Mouse (Mus musculus): ENCODE data around the gene Wfdc6b. TPM values are rescaled to one million over a fixed set of nuclear protein-coding genes. Genes with fewer than 3 reads are reported as not detected.
"Not testable (repeated sequence)": the region's sequence is repeated elsewhere in the genome, so short reads cannot be mapped to it uniquely, and the experiment has no call there.

Wfdc6b gene
- not detected in 2 replicates for polyA plus RNA-seq (2015; fragmentation: Nextera tagmentation; extraction: Ambion mirVana)

GRCm38 (mm10) chr2:164613471-164613870 lies at the start of gene Wfdc6b, which contains the start of gene Wfdc8:
Gene Wfdc6b (plus strand): TSS chr2:164613522.
Gene Wfdc8 (minus strand): TSS chr2:164613626.
- not testable (repeated sequence) for H3K27ac ChIP-seq; H3K4me1 ChIP-seq (replicated peaks; ENCODE audit: insufficient read depth, low read length); DNase-seq (ENCODE audit: low spot score); H3K9me3 ChIP-seq (replicated peaks; ENCODE audit: low read length); H3K36me3 ChIP-seq (ENCODE audit: insufficient read depth, low read length); H3K27me3 ChIP-seq (ENCODE audit: insufficient read depth, low read length); H3K9ac ChIP-seq (ENCODE audit: low read depth, low read length); H3K4me3 ChIP-seq (replicated peaks; ENCODE audit: low read depth, low read length); H3K4me2 ChIP-seq (ENCODE audit: low read length); ATAC-seq (replicated peaks; ENCODE audit: low FRiP score, low read depth)
- WGBS, result 38% methylated on average over 8 of the region's 8 CpGs

- H3K4me2 ChIP-seq (ENCODE audit: low read length), result peak overlapping the region; percentile 85
- TF ChIP-seq CTCF (IDR thresholded peaks at IDR 0.05; ENCODE audit: low read depth), result no peak
- peak overlapping the region; percentile 65; the same call in 1 of the 2 replicates for H3K9ac ChIP-seq (ENCODE audit: low read depth, low read length)
- DNase-seq (ENCODE audit: low spot score) (no peak), ATAC-seq (replicated peaks; ENCODE audit: low FRiP score, low read depth) (no peak)
- H3K27me3 ChIP-seq (ENCODE audit: insufficient read depth, low read length), result no peaks in the 10 kb centered on the region
- peak overlapping the region; percentile 85; the same call in 1 of the 2 replicates for H3K27ac ChIP-seq
- no peaks in the 10 kb centered on the region for H3K9me3 ChIP-seq (replicated peaks; ENCODE audit: low read length)
- H3K4me3 ChIP-seq (replicated peaks; ENCODE audit: low read depth, low read length), result peak overlapping the region; percentile 42; the same call in 1 of the 2 replicates
- WGBS, result 56% methylated on average over 5 of the region's 5 CpGs
- peaks cover 5% of the 10 kb centered on the region; the same call in 1 of the 2 replicates for H3K4me1 ChIP-seq (replicated peaks; ENCODE audit: insufficient read depth, low read length)
- no peaks in the 10 kb centered on the region for H3K36me3 ChIP-seq (ENCODE audit: insufficient read depth, low read length)
Observed at GRCm38 (mm10) chr2:164564346-164564745, 49.0 kb upstream of the Wfdc6b start.

- DNase-seq (ENCODE audit: low spot score) (no peak), ATAC-seq (replicated peaks; ENCODE audit: low FRiP score, low read depth) (no peak)
- Histone ChIP-seq H3K27ac (no peak overlapping the region), H3K4me1 (replicated peaks; ENCODE audit: insufficient read depth, low read length) (peaks cover 5% of the 10 kb centered on the region; the same call in 1 of the 2 replicates), H3K9me3 (replicated peaks; ENCODE audit: low read length) (no peaks in the 10 kb centered on the region), H3K36me3 (ENCODE audit: insufficient read depth, low read length) (no peaks in the 10 kb centered on the region), H3K27me3 (ENCODE audit: insufficient read depth, low read length) (no peaks in the 10 kb centered on the region), H3K4me2 (ENCODE audit: low read length) (no peak overlapping the region), H3K9ac (ENCODE audit: low read depth, low read length) (no peak overlapping the region), H3K4me3 (replicated peaks; ENCODE audit: low read depth, low read length) (no peak overlapping the region)
- TF ChIP-seq CTCF (IDR thresholded peaks at IDR 0.05; ENCODE audit: low read depth), result peak; percentile 49
- 91% methylated on average over 2 of the region's 2 CpGs for WGBS
Observed at GRCm38 (mm10) chr2:164566997-164567396, 46.3 kb upstream of the Wfdc6b start.

- Histone ChIP-seq H3K27me3 (ENCODE audit: insufficient read depth, low read length) (no peaks in the 10 kb centered on the region), H3K9me3 (replicated peaks; ENCODE audit: low read length) (no peaks in the 10 kb centered on the region), H3K36me3 (ENCODE audit: insufficient read depth, low read length) (no peaks in the 10 kb centered on the region), H3K4me3 (replicated peaks; ENCODE audit: low read depth, low read length) (no peak overlapping the region), H3K4me2 (ENCODE audit: low read length) (no peak overlapping the region), H3K9ac (ENCODE audit: low read depth, low read length) (no peak overlapping the region), H3K4me1 (replicated peaks; ENCODE audit: insufficient read depth, low read length) (0 out of 2 replicates have a peak, but pooled peaks cover 5% of the 10 kb centered on the region), H3K27ac (no peak overlapping the region)
- DNase-seq (ENCODE audit: low spot score) (no peak), ATAC-seq (replicated peaks; ENCODE audit: low FRiP score, low read depth) (no peak)
- WGBS, result 78% methylated on average over 5 of the region's 5 CpGs
- TF ChIP-seq CTCF (IDR thresholded peaks at IDR 0.05; ENCODE audit: low read depth), result no peak
Observed at GRCm38 (mm10) chr2:164567460-164567859, 45.9 kb upstream of the Wfdc6b start.

GRCm38 (mm10) chr2:164573359-164573758 lies 40.0 kb upstream of the Wfdc6b start, which contains the start of gene Spint3:
Gene Spint3 (minus strand): TSS chr2:164573459.
- not testable (repeated sequence) for H3K4me1 ChIP-seq (replicated peaks; ENCODE audit: insufficient read depth, low read length); DNase-seq (ENCODE audit: low spot score); H3K9me3 ChIP-seq (replicated peaks; ENCODE audit: low read length); H3K4me3 ChIP-seq (replicated peaks; ENCODE audit: low read depth, low read length); ATAC-seq (replicated peaks; ENCODE audit: low FRiP score, low read depth); H3K9ac ChIP-seq (ENCODE audit: low read depth, low read length); H3K27ac ChIP-seq; H3K4me2 ChIP-seq (ENCODE audit: low read length); H3K36me3 ChIP-seq (ENCODE audit: insufficient read depth, low read length); H3K27me3 ChIP-seq (ENCODE audit: insufficient read depth, low read length)
- WGBS, result 76% methylated on average over 6 of the region's 6 CpGs

- not testable (repeated sequence) for H3K27me3 ChIP-seq (ENCODE audit: insufficient read depth, low read length); H3K9me3 ChIP-seq (replicated peaks; ENCODE audit: low read length); ATAC-seq (replicated peaks; ENCODE audit: low FRiP score, low read depth); H3K36me3 ChIP-seq (ENCODE audit: insufficient read depth, low read length); H3K4me2 ChIP-seq (ENCODE audit: low read length); H3K27ac ChIP-seq; H3K9ac ChIP-seq (ENCODE audit: low read depth, low read length); H3K4me3 ChIP-seq (replicated peaks; ENCODE audit: low read depth, low read length); H3K4me1 ChIP-seq (replicated peaks; ENCODE audit: insufficient read depth, low read length); DNase-seq (ENCODE audit: low spot score)
- WGBS, result 37% methylated on average over 13 of the region's 13 CpGs
Observed at GRCm38 (mm10) chr2:164585025-164585725, 28.1 kb upstream of the Wfdc6b start, which contains the start of gene Wfdc6a. Gene Wfdc6a (minus strand): TSS chr2:164585447.
